Mouse (Mus musculus) brain, embryonic 14.5 days (tissue): ENCODE data around the gene Unc45a. TPM values are rescaled to one million over a fixed set of nuclear protein-coding genes. Genes with fewer than 3 reads are reported as not detected.
A peak's percentile ranks its signal among the peaks of the same experiment; 100 is the strongest.

ENCODE experiments used
- DNase-seq: peaks from one replicate; pipeline ENCODE4 v3.0.0-alpha.2; 2011; ENCODE audit warnings: low read depth
- CTCF ChIP-seq: fragments of 200-500 bp; IDR thresholded peaks from 2 replicates; pipeline ENCODE4 v1.5.1; 2012; ENCODE audit warnings: inconsistent platforms, mild to moderate bottlenecking, moderate library complexity, borderline replicate concordance; ENCODE audit not compliant: insufficient read depth, insufficient read length; ENCODE audit errors: extremely low read depth
- POLR2A ChIP-seq: fragments of 200-500 bp; IDR thresholded peaks from 2 replicates; pipeline ENCODE4 v1.6.1; 2012; ENCODE audit warnings: mild to moderate bottlenecking, inconsistent platforms, borderline replicate concordance; ENCODE audit not compliant: poor library complexity, insufficient read depth, insufficient read length, severe bottlenecking; ENCODE audit errors: extremely low read depth
- polyA plus RNA-seq: library from polyadenylated mRNA; depleted of rRNA; stranded (reverse); fragments of >200 nt; gene quantifications from 2 replicates; pipeline ENCODE4 v1.2.3, GENCODE M21; 2012; rRNA removed

The Unc45a gene
- 73.6 and 85.0 TPM in 2 replicates for polyA plus RNA-seq

GRCm38 (mm10) chr7:80340793-80341192 is at the start of gene Unc45a:
Gene Unc45a (minus strand): TSS chr7:80341005.
- DNase-seq = peak; percentile 85
- peak; percentile 72 for TF ChIP-seq CTCF
- no peak for TF ChIP-seq POLR2A

GRCm38 (mm10) chr7:80387633-80388543 is 47.1 kb upstream of the Unc45a start, which contains the start of gene Fes:
Gene Fes (minus strand): TSS chr7:80387946.
- no peak for DNase-seq
- TF ChIP-seq CTCF (no peak), POLR2A (no peak)

- no peak for DNase-seq
- TF ChIP-seq POLR2A = no peak
- no peak for TF ChIP-seq CTCF
These were observed 46.3 kb upstream of the Unc45a start for GRCm38 (mm10) chr7:80387033-80387632.

- DNase-seq = peak; percentile 92
These were observed 45.6 kb upstream of the Unc45a start for GRCm38 (mm10) chr7:80386235-80386930.

GRCm38 (mm10) chr7:80382919-80383318 is 42.1 kb upstream of the Unc45a start:
- TF ChIP-seq POLR2A (no peak), CTCF (no peak)
- no peak for DNase-seq

More at GRCm38 (mm10) chr7:80386235-80386930, 45.6 kb upstream of the Unc45a start:
- TF ChIP-seq POLR2A (no peak), CTCF (peak; percentile 97)

- DNase-seq = no peak
- no peak for TF ChIP-seq POLR2A
- TF ChIP-seq CTCF = peak; percentile 50
These were observed 38.7 kb upstream of the Unc45a start for GRCm38 (mm10) chr7:80379531-80379930.

GRCm38 (mm10) chr7:80377471-80377870 is 36.7 kb upstream of the Unc45a start:
- TF ChIP-seq CTCF (peak; percentile 80; the same call in 1 of the 2 replicates), POLR2A (no peak)
- peak; percentile 50 for DNase-seq

- DNase-seq = peak; percentile 45
- TF ChIP-seq POLR2A (no peak), CTCF (no peak)
These were observed 35.4 kb upstream of the Unc45a start for GRCm38 (mm10) chr7:80376192-80376591.

- TF ChIP-seq POLR2A = no peak
- no peak for TF ChIP-seq CTCF
- no peak for DNase-seq
These were observed 34.7 kb upstream of the Unc45a start for GRCm38 (mm10) chr7:80375376-80376039.

- DNase-seq = no peak
- TF ChIP-seq POLR2A (no peak), CTCF (no peak)
These were observed 33.9 kb upstream of the Unc45a start for GRCm38 (mm10) chr7:80374733-80375132.

GRCm38 (mm10) chr7:80374280-80374679 is 33.5 kb upstream of the Unc45a start:
- TF ChIP-seq CTCF (no peak), POLR2A (no peak)

GRCm38 (mm10) chr7:80373850-80374249 is 33.0 kb upstream of the Unc45a start:
- no peak for TF ChIP-seq POLR2A
- no peak for TF ChIP-seq CTCF
- peak; percentile 60 for DNase-seq

More at GRCm38 (mm10) chr7:80374280-80374679, 33.5 kb upstream of the Unc45a start:
- DNase-seq = no peak
